Mouse (Mus musculus): Measurements from ENCODE around the gene Rorb.

The Rorb gene

GRCm38 (mm10) chr19:19110793-19111427 is at the start of gene Rorb:
TSS of gene Rorb (minus strand) at chr19:19111196.
- DNase-seq, result peak in 1 of 2 experiments; percentile 15

DNA sequence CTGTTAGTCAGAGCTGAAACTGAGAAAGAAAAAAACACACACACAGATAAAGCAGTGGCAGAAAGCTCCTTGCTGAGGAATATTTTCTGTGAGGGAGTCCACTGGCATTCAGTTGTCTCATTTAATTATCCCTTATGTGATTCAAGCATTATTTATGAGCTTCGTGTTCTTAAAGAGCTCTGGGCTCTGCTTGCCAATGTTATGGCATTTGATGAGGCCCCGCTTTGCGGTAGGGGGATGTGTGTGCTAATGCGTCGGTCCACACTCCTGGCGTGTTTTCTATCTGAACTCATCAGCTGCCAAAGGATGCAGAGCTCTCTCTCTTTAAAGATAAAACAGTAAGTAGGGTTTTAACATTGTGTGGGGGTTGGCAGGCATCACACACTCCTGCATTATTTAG is 37.9 kb upstream of the Rorb start:
- no peak for DNase-seq

GRCm38 (mm10) chr19:19144447-19144846 is 33.5 kb upstream of the Rorb start:
- no peak for DNase-seq

- no peak for DNase-seq
Observed at GRCm38 (mm10) chr19:19136856-19137255, 25.9 kb upstream of the Rorb start.

DNA sequence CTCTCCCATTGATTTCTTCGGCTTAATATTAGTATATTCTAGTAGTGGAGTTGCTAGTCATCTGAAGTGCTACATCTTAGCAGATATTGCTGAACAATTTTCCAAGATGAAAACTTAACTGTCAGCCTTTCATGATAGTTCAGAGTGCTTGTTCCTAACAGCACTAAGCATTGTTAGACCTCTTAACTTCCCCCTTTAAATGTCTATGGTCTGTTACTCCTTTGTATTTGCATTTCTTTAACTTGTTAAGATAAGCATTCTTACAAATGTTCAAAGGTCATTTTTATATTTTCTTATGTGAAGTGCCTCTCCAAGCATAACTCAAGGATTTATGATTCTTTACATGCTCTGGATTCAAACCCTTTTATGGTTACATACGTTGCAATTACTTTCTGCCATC is 24.8 kb upstream of the Rorb start:
- DNase-seq, result no peak

DNA sequence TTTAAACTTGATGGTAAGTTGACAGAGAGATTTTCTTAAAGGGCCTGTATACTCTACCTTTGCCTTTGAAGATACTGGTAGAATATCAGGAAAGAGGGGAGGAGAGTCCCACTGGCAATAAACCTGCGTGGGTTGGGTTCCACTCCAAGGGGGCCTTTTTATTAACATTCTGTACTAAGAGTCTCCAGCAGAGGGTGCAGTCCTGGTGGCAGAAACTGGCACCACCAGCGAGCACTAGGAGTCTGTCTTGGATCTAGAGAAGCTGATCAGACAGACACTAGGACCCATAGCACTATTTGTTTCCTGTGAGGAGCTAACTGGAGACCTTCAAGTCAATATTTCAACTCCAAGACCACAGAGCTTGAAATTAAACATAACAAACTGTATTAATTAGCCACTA is 11.3 kb upstream of the Rorb start:
- no peak for DNase-seq

DNA sequence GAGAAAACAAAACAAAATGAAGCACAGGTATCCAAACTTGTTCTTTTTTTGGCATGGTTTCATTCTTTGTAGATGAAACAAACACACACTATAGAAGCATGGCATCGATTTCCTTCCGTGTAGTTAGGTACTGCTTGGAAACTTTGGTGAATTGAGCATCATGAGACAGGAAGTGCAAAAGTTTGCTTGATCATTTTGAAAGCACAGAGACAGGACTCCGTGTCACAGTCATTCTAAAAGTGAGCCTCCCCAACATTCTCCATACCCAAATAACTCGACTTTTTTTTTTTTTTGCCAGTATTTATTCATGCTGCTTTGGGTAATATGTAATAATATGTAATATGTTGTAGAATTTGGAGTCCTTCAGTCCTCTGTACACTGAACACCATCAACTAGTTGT is 1.2 kb upstream of the Rorb start:
- no peak for DNase-seq

GRCm38 (mm10) chr19:19111428-19112170 is 603 bp upstream of the Rorb start:
- no peak for DNase-seq

GRCm38 (mm10) chr19:19110011-19110768 is 806 bp downstream of the Rorb start:
- no peak for DNase-seq

DNA sequence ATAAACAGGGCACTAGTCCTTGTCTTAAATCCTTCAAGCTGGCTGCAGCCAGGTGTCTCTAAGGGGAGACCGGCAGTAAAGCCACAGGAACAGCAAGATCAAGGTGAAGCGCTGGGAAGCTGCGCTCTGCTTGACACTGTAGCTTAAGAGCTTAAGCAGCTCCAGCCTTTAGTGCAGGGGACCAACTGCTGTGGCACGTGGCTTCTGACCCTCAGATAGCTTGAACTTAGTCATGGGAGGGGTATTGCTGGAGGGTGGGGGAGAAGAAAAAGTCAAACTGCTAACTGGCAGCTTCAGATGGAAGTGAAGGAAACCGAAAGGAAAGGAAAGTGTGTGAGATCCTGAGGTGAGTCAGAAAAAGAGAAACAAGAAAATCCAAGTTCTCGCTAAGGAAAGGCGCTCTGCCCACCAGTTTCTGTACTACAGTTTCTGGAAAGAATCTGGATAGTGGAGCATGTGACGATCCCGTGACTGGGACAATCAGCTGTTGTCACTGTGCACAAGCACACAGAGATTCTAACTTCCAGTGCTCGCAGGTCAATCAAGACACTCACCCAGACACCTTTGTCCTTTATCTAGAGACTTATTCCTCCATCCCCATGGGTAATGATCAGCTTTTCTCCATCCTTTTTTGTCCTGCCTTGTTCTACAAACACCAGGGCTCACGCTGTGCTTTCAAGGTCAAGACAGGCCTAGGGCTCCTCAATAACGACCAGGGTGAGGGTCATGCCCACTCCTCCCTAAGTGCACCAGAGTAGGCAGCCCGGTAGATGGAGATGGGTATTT is 2.2 kb downstream of the Rorb start:
- no peak for DNase-seq

- DNase-seq, result no peak
Observed at GRCm38 (mm10) chr19:19104581-19104980, 6.4 kb downstream of the Rorb start.

GRCm38 (mm10) chr19:19097149-19097548 is 13.8 kb downstream of the Rorb start:
- no peak for DNase-seq

DNA sequence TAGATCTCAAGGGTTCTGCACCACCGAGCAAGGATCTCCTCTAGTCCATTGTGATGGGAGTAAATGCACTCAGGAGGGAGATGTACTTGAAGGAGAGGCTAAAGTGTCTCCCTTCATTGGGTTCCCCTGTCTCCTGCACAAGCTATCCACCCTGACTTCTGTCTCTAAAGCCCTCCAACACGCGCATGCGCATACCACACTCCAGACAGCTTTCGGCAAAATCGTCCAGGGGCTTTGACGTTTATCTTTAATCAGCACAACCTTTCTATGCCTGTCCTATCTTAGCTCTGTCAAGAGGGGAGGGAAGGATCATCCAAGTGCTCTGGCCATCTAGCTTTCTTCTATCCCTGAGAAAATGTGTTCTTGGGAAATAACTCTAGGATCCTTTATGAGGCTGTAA is 21.6 kb downstream of the Rorb start:
- DNase-seq, result no peak

- DNase-seq, result no peak
Observed at GRCm38 (mm10) chr19:19077880-19078279, 33.1 kb downstream of the Rorb start.

DNA sequence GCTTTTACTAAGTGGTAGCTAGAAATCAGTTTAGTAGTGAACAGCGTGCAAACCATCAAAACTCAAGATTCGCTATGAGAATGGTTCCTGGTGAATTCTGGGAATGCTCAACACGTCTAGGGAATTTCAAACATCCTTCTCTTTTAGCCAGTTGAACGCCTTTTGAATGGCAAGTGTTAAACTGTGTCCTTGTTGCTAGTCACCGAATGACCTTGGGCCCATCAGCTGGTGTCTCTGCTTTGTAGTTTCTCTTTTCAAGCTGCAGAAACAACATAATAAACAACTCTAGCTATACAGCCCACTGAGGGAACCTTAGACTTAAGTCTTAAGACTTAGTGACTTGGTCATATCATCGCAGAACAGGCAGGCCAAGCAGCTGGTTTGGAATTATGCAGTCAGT is 36.2 kb downstream of the Rorb start:
- DNase-seq, result no peak

DNA sequence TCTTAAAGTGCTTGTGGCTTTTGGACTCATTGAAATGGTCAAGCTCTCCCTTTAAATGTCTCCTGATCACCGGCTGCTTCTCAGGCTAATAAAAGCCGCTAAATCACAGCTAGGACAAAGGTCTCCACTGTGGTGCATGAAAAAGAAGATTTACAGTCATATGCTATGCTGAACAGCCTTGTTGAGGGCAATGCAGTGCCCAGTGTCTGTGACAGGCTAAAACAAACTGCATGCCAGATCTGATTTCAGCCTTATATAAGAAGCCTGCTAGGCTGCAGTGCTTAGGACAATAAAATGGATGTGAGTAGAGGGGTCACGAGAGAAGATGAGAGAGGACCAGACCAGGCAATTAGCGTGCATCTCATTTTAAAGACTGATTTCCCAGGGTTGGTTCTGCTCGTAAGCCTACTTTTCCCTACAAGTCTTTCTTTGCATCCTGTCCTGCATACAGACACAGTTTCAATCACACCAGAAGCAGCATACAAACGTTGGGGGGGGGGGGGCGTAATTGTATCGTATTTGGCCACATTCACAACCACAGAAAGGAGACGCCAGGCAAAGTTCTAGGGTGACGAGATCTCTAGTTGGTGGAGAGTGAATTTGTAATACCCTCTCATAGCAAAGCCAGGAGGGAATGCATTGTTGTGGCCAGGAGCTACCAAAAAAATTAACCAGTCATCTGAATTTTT is 52.1 kb downstream of the Rorb start:
- DNase-seq, result no peak

GRCm38 (mm10) chr19:19058201-19058600 is 52.8 kb downstream of the Rorb start:
- no peak for DNase-seq

DNA sequence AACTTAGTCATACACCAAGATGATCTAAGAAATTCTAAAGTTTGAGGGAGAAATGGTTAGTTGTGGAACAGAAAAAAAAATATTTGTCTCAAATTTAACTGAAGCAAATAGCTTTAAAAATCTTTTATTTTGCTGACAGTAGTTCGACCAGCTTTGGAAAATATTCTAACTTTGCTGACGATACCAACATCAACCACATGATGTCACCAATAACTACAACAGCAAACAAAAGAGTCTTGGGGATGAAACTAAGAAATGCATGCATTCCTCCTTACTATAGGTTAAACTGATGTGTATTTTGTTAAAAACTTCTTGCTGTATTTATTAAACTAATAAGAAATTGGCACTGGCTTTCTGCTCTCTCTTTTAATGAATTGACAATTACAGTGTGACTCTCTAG is 67.9 kb downstream of the Rorb start:
- DNase-seq, result no peak

GRCm38 (mm10) chr19:19040800-19041199 is 70.2 kb downstream of the Rorb start:
- no peak for DNase-seq

- no peak for DNase-seq
Observed at GRCm38 (mm10) chr19:19034482-19035315, 76.3 kb downstream of the Rorb start.

- no peak for DNase-seq
Observed at GRCm38 (mm10) chr19:19033974-19034373, 77.0 kb downstream of the Rorb start.

DNA sequence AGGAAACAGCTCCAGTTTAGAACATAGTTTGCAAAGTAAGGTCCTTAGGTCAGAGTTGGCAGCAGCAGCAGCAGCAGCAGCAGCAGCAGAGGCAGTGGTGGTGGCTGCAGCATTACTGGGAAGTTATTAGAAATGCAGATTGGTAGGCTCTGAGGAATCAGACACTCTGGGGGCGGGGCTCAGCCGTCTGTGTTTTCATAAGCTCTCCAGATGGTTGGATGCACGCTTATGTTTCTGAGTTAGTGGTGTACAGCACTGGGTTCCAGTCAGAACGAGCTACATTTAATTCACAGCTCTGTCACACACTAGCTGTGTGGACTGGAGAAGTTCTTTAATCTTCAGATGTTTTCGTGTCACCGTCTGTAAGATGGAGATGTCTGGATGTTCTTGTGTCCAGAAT is 105.9 kb downstream of the Rorb start:
- no peak for DNase-seq

Data from thymus, adult 18-20 months (tissue).